Mouse (Mus musculus) embryonic fibroblast, embryonic 13.5 days (primary cell): Measurements from ENCODE around the gene Hmg20b.

ENCODE experiments used
- CTCF ChIP-seq: IDR thresholded peaks from 2 replicates; pipeline ENCODE4 v1.5.1; 2011; ENCODE audit warnings: mild to moderate bottlenecking, control low read depth, low read length, moderate library complexity, borderline replicate concordance; ENCODE audit not compliant: insufficient read depth
- POLR2A ChIP-seq: IDR thresholded peaks from 2 replicates; pipeline ENCODE4 v1.6.1; 2011; ENCODE audit warnings: low read depth, mild to moderate bottlenecking, control low read depth, low read length, moderate library complexity

- TF ChIP-seq POLR2A (no peak), CTCF (no peak)
These were observed 10.4 kb upstream of the Hmg20b start for GRCm38 (mm10) chr10:81360721-81361120.
